Mouse (Mus musculus): ENCODE results near the gene Mtus2. TPM values are rescaled to one million over a fixed set of nuclear protein-coding genes. Genes with fewer than 3 reads are reported as not detected.

Gene Mtus2
- polyA plus RNA-seq (2015; fragmentation: Nextera tagmentation; extraction: Ambion mirVana), result 42.5 and 43.1 TPM in 2 replicates

GRCm38 (mm10) chr5:147956821-147957564 lies at the start of gene Mtus2:
Mtus2 (plus strand) TSS chr5:147957320.
- peaks cover 24% of the 10 kb centered on the region for H3K4me1 ChIP-seq (replicated peaks)
- peak; percentile 91 for ATAC-seq (ENCODE audit: low FRiP score, low read depth)
- peak within 1 kb of the TSS; percentile 91 for H3K4me2 ChIP-seq
- WGBS, result under 1% methylated on average over 48 of the region's 55 CpGs
- peak within 1 kb of the TSS; percentile 74 for H3K4me3 ChIP-seq
- peak within 1 kb of the TSS; percentile 73 for H3K9ac ChIP-seq
- peaks cover 9% of the 10 kb centered on the region; the same call in 1 of the 2 replicates for H3K27me3 ChIP-seq
- H3K36me3 ChIP-seq, result no peaks in the 10 kb centered on the region
- H3K9me3 ChIP-seq, result no peaks in the 10 kb centered on the region
- H3K27ac ChIP-seq (replicated peaks), result peak within 1 kb of the TSS; percentile 84

GRCm38 (mm10) chr5:147907851-147908250 lies 49.3 kb upstream of the Mtus2 start:
- WGBS, result 80% methylated on average over 8 of the region's 8 CpGs
- H3K36me3 ChIP-seq, result no peaks in the 10 kb centered on the region
- no peaks in the 10 kb centered on the region for H3K4me1 ChIP-seq (replicated peaks)
- no peak overlapping the region for H3K4me3 ChIP-seq
- no peak overlapping the region for H3K27ac ChIP-seq (replicated peaks)
- ATAC-seq (ENCODE audit: low FRiP score, low read depth), result no peak
- H3K9ac ChIP-seq, result no peak overlapping the region
- H3K9me3 ChIP-seq, result no peaks in the 10 kb centered on the region
- H3K27me3 ChIP-seq, result no peaks in the 10 kb centered on the region
- no peak overlapping the region for H3K4me2 ChIP-seq

GRCm38 (mm10) chr5:147910807-147911509 lies 46.2 kb upstream of the Mtus2 start:
- no peaks in the 10 kb centered on the region for H3K36me3 ChIP-seq
- H3K27me3 ChIP-seq, result no peaks in the 10 kb centered on the region
- ATAC-seq (ENCODE audit: low FRiP score, low read depth), result no peak
- H3K9me3 ChIP-seq, result no peaks in the 10 kb centered on the region
- 86% methylated on average over 12 of the region's 12 CpGs for WGBS
- no peak overlapping the region for H3K4me2 ChIP-seq
- no peak overlapping the region for H3K4me3 ChIP-seq
- no peaks in the 10 kb centered on the region for H3K4me1 ChIP-seq (replicated peaks)
- H3K27ac ChIP-seq (replicated peaks), result no peak overlapping the region
- H3K9ac ChIP-seq, result no peak overlapping the region

- ATAC-seq (ENCODE audit: low FRiP score, low read depth), result no peak
- Histone ChIP-seq H3K9ac (no peak overlapping the region), H3K36me3 (no peaks in the 10 kb centered on the region), H3K9me3 (no peaks in the 10 kb centered on the region), H3K27me3 (no peaks in the 10 kb centered on the region), H3K4me1 (replicated peaks) (no peaks in the 10 kb centered on the region), H3K4me3 (no peak overlapping the region), H3K27ac (replicated peaks) (no peak overlapping the region), H3K4me2 (no peak overlapping the region)
- 79% methylated on average over 5 of the region's 5 CpGs for WGBS
Observed at GRCm38 (mm10) chr5:147911744-147912143, 45.4 kb upstream of the Mtus2 start.

GRCm38 (mm10) chr5:147913241-147913842 lies 43.8 kb upstream of the Mtus2 start:
- no peaks in the 10 kb centered on the region for H3K9me3 ChIP-seq
- H3K4me3 ChIP-seq, result no peak overlapping the region
- 48% methylated on average over 14 of the region's 14 CpGs for WGBS
- no peaks in the 10 kb centered on the region for H3K4me1 ChIP-seq (replicated peaks)
- no peak overlapping the region for H3K9ac ChIP-seq
- no peaks in the 10 kb centered on the region for H3K36me3 ChIP-seq
- H3K27me3 ChIP-seq, result no peaks in the 10 kb centered on the region
- H3K4me2 ChIP-seq, result no peak overlapping the region
- ATAC-seq (ENCODE audit: low FRiP score, low read depth), result no peak
- no peak overlapping the region for H3K27ac ChIP-seq (replicated peaks)

GRCm38 (mm10) chr5:147915038-147915566 lies 42.0 kb upstream of the Mtus2 start:
- H3K4me2 ChIP-seq, result no peak overlapping the region
- no peaks in the 10 kb centered on the region for H3K36me3 ChIP-seq
- 0 out of 2 replicates have a peak overlapping the region, but pooled peaks have one; percentile 45 for H3K27ac ChIP-seq (replicated peaks)
- WGBS, result 55% methylated on average over 6 of the region's 6 CpGs
- ATAC-seq (ENCODE audit: low FRiP score, low read depth), result no peak
- no peaks in the 10 kb centered on the region for H3K27me3 ChIP-seq
- H3K9me3 ChIP-seq, result no peaks in the 10 kb centered on the region
- H3K9ac ChIP-seq, result no peak overlapping the region
- H3K4me3 ChIP-seq, result no peak overlapping the region
- H3K4me1 ChIP-seq (replicated peaks), result no peaks in the 10 kb centered on the region

- Histone ChIP-seq H3K9me3 (no peaks in the 10 kb centered on the region), H3K9ac (no peak overlapping the region), H3K36me3 (no peaks in the 10 kb centered on the region), H3K27ac (replicated peaks) (no peak overlapping the region), H3K27me3 (no peaks in the 10 kb centered on the region), H3K4me1 (replicated peaks) (no peaks in the 10 kb centered on the region), H3K4me3 (no peak overlapping the region), H3K4me2 (no peak overlapping the region)
- 89% methylated on average over 9 of the region's 9 CpGs for WGBS
- no peak for ATAC-seq (ENCODE audit: low FRiP score, low read depth)
Observed at GRCm38 (mm10) chr5:147916171-147916570, 40.9 kb upstream of the Mtus2 start.

- ATAC-seq (ENCODE audit: low FRiP score, low read depth), result no peak
- 78% methylated on average over 17 of the region's 17 CpGs for WGBS
- H3K4me2 ChIP-seq, result no peak overlapping the region
Observed at GRCm38 (mm10) chr5:147918044-147918846, 38.9 kb upstream of the Mtus2 start.

GRCm38 (mm10) chr5:147924621-147925020 lies 32.5 kb upstream of the Mtus2 start:
- Histone ChIP-seq H3K4me1 (replicated peaks) (no peaks in the 10 kb centered on the region), H3K4me2 (no peak overlapping the region), H3K27ac (replicated peaks) (no peak overlapping the region), H3K27me3 (no peaks in the 10 kb centered on the region), H3K4me3 (no peak overlapping the region), H3K36me3 (no peaks in the 10 kb centered on the region), H3K9me3 (no peaks in the 10 kb centered on the region), H3K9ac (no peak overlapping the region)
- 81% methylated on average over 5 of the region's 5 CpGs for WGBS
- ATAC-seq (ENCODE audit: low FRiP score, low read depth), result no peak

More at GRCm38 (mm10) chr5:147918044-147918846, 38.9 kb upstream of the Mtus2 start:
- Histone ChIP-seq H3K9me3 (no peaks in the 10 kb centered on the region), H3K9ac (no peak overlapping the region), H3K27me3 (no peaks in the 10 kb centered on the region), H3K27ac (replicated peaks) (no peak overlapping the region), H3K4me1 (replicated peaks) (no peaks in the 10 kb centered on the region), H3K4me3 (no peak overlapping the region), H3K36me3 (no peaks in the 10 kb centered on the region)

GRCm38 (mm10) chr5:147925935-147926604 lies 31.1 kb upstream of the Mtus2 start:
- H3K4me3 ChIP-seq, result no peak overlapping the region
- H3K4me1 ChIP-seq (replicated peaks), result no peaks in the 10 kb centered on the region
- H3K9ac ChIP-seq, result no peak overlapping the region
- H3K4me2 ChIP-seq, result no peak overlapping the region
- H3K9me3 ChIP-seq, result no peaks in the 10 kb centered on the region
- ATAC-seq (ENCODE audit: low FRiP score, low read depth), result no peak
- H3K36me3 ChIP-seq, result no peaks in the 10 kb centered on the region
- no peaks in the 10 kb centered on the region for H3K27me3 ChIP-seq
- no peak overlapping the region for H3K27ac ChIP-seq (replicated peaks)
- 70% methylated on average over 15 of the region's 15 CpGs for WGBS
